Mouse (Mus musculus): Measurements from ENCODE around the gene Copb1.

DNA sequence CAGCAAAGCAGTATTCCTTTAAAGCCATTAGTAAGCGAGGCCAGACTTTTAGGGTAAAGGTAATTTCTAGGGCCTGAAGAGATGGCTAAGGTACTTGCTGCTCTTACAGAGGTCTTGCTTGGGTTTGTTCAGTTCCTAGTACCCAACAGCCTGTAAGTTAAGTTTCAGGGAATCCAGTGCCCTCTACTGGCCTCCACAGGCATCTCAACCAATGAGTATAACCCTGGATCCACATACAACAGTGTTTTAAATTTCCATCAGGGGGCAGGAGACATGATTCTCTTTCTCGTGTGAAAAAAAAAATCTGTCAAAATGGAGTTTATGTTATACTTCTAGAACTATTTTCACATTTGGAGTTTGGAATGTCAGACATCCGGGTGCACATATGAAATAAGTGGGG is 27.2 kb upstream of the Copb1 start:
- TF ChIP-seq EP300 (IDR thresholded peaks at IDR 0.05; ENCODE audit: insufficient read depth, low read depth, low read length) = no peak
- TF ChIP-seq POLR2A (IDR thresholded peaks at IDR 0.05; ENCODE audit: insufficient read depth, low read depth, low read length) = no peak

Measured in heart, adult 2 months (tissue).